Mouse (Mus musculus): Measurements from ENCODE around the gene Olfml2b. TPM values are rescaled to one million over a fixed set of nuclear protein-coding genes. Genes with fewer than 3 reads are reported as not detected.

Gene Olfml2b
- polyA plus RNA-seq, 1 experiment: 15.0 TPM

DNA sequence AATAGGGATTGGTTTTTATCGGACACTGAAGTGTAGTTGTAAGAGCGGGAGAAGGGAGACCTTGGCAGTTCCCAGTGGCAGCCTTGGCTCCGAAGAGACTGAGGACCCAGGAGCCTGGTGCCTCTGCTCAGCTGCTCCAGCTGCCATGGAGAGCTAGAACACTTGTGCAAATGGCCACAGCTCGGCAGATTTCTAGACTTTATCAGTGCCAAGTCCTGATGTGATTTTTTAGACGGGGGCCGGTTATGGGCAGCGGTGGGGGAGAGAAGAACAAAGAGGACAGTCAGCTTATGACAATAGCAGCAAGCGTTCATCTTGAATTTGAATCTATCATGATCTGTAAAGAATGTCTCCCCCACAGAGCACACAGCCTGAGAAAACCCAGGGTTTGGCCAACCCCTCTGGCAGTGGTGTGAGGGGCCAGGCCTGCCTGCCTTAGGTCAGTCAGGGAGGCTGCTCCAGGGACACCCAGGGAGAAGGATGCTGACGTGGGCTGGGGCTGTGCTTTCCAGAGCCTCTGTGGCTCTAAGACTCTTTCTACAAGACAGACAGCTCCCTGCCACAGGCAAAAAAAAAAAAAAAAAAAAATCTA, 29.9 kb downstream of the Olfml2b start:
- no peak overlapping the region for H3K4me3 ChIP-seq (ENCODE audit: insufficient read depth, poor library complexity, severe bottlenecking)
- no peaks in the 10 kb centered on the region for H3K27me3 ChIP-seq (ENCODE audit: control insufficient read depth, insufficient read depth, insufficient read length)
- H3K79me2 ChIP-seq (ENCODE audit: control insufficient read depth, insufficient read depth): no peaks in the 10 kb centered on the region
- H3ac ChIP-seq (ENCODE audit: control insufficient read depth, insufficient read length, low read depth): no peak overlapping the region
- peaks cover 7% of the 10 kb centered on the region for H3K36me3 ChIP-seq (ENCODE audit: control insufficient read depth, insufficient read depth)
- TF ChIP-seq MAX (IDR thresholded peaks at IDR 0.05) (no peak), USF1 (IDR thresholded peaks at IDR 0.05; ENCODE audit: low read depth) (no peak), MYOG (IDR thresholded peaks at IDR 0.05; ENCODE audit: control insufficient read depth, extremely low read depth, insufficient read length) (no peak), FOSL1 (IDR thresholded peaks at IDR 0.05; ENCODE audit: insufficient read depth, low read length, poor library complexity, severe bottlenecking) (no peak), CTCF (IDR thresholded peaks at IDR 0.05; ENCODE audit: control insufficient read depth, insufficient read depth, insufficient read length) (no peak), MYOD1 (IDR thresholded peaks at IDR 0.05; ENCODE audit: control insufficient read depth, insufficient read length, low read depth) (no peak), CEBPB (IDR thresholded peaks at IDR 0.05; ENCODE audit: low read depth) (no peak)
- H3K79me3 ChIP-seq (ENCODE audit: low read depth): no peaks in the 10 kb centered on the region

DNA sequence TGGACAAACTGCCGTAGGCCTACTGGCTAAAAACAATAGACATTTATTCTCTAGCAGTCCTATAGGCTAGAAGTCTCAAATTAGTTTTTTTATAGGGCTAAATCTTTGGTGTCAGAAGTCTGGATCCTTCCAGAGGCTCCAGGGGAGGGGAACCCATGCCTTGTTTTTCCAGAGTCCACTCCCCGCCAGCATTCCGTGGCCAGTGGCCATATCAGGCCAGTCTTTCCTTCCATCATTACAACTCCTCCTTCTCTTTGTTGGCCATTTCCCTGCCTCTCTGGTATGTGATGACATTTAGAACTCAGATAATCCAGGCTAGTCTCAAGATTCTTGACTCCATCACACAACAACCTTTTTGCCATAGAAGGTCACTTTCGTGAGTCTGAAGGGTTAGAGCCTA, 33.3 kb downstream of the Olfml2b start:
- Histone ChIP-seq H3ac (ENCODE audit: control insufficient read depth, insufficient read length, low read depth) (no peak overlapping the region), H3K79me2 (ENCODE audit: control insufficient read depth, insufficient read depth) (no peaks in the 10 kb centered on the region), H3K4me3 (ENCODE audit: insufficient read depth, poor library complexity, severe bottlenecking) (no peak overlapping the region), H3K36me3 (ENCODE audit: control insufficient read depth, insufficient read depth) (no peaks in the 10 kb centered on the region), H3K27me3 (ENCODE audit: control insufficient read depth, insufficient read depth, insufficient read length) (no peaks in the 10 kb centered on the region), H3K79me3 (ENCODE audit: low read depth) (no peaks in the 10 kb centered on the region)
- TF ChIP-seq MYOG (IDR thresholded peaks at IDR 0.05; ENCODE audit: control insufficient read depth, extremely low read depth, insufficient read length): no peak
- TF ChIP-seq MYOD1 (IDR thresholded peaks at IDR 0.05; ENCODE audit: control insufficient read depth, insufficient read length, low read depth): no peak
- no peak for TF ChIP-seq MAX (IDR thresholded peaks at IDR 0.05)
- TF ChIP-seq USF1 (IDR thresholded peaks at IDR 0.05; ENCODE audit: low read depth): no peak

DNA sequence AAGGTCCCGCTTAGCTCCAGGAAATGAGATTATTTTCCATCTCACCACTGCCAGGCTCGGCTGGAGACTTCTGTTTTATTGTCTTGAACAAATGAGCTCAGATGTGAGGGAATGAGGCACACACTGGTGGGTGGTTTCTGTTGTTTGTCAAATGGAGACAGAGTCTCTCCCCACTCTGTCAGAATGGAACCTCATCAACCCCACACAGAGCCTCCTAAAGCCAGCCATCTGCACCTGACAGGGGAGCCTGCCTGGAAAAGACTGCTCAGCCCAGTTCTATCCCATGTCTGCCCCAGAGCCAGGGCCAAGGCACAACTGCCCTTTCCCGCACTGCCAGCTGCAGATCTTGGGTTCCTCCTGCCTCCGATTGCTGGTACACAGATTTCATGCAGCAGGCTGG, 34.5 kb downstream of the Olfml2b start:
- Histone ChIP-seq H3K4me3 (ENCODE audit: insufficient read depth, poor library complexity, severe bottlenecking) (no peak overlapping the region), H3K27me3 (ENCODE audit: control insufficient read depth, insufficient read depth, insufficient read length) (no peaks in the 10 kb centered on the region), H3K36me3 (ENCODE audit: control insufficient read depth, insufficient read depth) (no peaks in the 10 kb centered on the region), H3K79me3 (ENCODE audit: low read depth) (no peaks in the 10 kb centered on the region), H3ac (ENCODE audit: control insufficient read depth, insufficient read length, low read depth) (no peak overlapping the region), H3K79me2 (ENCODE audit: control insufficient read depth, insufficient read depth) (no peaks in the 10 kb centered on the region)
- TF ChIP-seq USF1 (IDR thresholded peaks at IDR 0.05; ENCODE audit: low read depth) (no peak), MAX (IDR thresholded peaks at IDR 0.05) (no peak)

DNA sequence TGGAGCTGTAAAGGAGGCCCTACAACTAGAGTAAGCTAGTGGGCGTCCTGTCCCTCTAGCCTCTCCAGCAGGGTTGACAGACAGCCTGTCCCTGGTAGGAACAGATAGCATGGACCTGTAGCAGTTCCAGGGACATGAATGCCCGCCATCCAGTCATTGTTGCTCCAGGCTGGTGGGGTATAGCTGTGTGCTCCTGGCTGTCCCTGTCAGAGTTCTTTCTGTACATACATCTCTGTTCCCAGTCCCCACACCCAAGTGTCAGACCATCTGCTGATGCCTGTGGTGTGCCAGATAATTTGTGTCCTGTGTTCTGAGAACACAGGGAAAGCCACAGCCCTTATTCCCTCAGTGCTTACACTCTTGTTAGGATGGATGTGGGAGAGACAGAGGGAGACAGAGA, 35.3 kb downstream of the Olfml2b start:
- no peaks in the 10 kb centered on the region for H3K27me3 ChIP-seq (ENCODE audit: control insufficient read depth, insufficient read depth, insufficient read length)
- H3K4me3 ChIP-seq (ENCODE audit: insufficient read depth, poor library complexity, severe bottlenecking): no peak overlapping the region
- no peaks in the 10 kb centered on the region for H3K36me3 ChIP-seq (ENCODE audit: control insufficient read depth, insufficient read depth)
- no peak for TF ChIP-seq MYOD1 (IDR thresholded peaks at IDR 0.05; ENCODE audit: control insufficient read depth, insufficient read length, low read depth)
- no peak for TF ChIP-seq MYOG (IDR thresholded peaks at IDR 0.05; ENCODE audit: control insufficient read depth, extremely low read depth, insufficient read length)
- TF ChIP-seq USF1 (IDR thresholded peaks at IDR 0.05; ENCODE audit: low read depth): no peak
- no peak for TF ChIP-seq MAX (IDR thresholded peaks at IDR 0.05)
- no peak for TF ChIP-seq FOSL1 (IDR thresholded peaks at IDR 0.05; ENCODE audit: insufficient read depth, low read length, poor library complexity, severe bottlenecking)
- no peak for TF ChIP-seq CTCF (IDR thresholded peaks at IDR 0.05; ENCODE audit: control insufficient read depth, insufficient read depth, insufficient read length)
- no peak for TF ChIP-seq CEBPB (IDR thresholded peaks at IDR 0.05; ENCODE audit: low read depth)
- H3ac ChIP-seq (ENCODE audit: control insufficient read depth, insufficient read length, low read depth): no peak overlapping the region
- no peaks in the 10 kb centered on the region for H3K79me3 ChIP-seq (ENCODE audit: low read depth)
- H3K79me2 ChIP-seq (ENCODE audit: control insufficient read depth, insufficient read depth): no peaks in the 10 kb centered on the region

DNA sequence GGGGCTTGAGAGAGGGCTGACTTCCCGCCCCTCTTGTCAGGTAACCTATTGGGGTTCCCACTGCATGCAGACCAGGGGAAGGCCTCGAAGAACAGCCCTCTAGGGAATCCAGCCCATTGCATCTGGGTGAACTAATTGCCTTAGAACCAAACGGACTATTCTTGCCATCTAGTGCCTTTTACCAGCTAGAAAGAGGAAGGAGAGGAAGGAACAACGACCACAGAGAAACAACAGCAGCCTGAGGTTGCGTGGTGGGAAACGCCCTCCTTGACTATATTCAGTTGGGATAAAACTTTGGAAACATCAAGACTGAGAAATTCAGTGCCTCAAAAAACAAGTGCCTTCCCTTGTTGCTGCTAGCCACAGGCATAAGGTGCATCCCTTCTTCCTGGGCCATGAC, 39.5 kb downstream of the Olfml2b start:
- TF ChIP-seq MYOD1 (IDR thresholded peaks at IDR 0.05; ENCODE audit: control insufficient read depth, insufficient read length, low read depth) (no peak), CEBPB (IDR thresholded peaks at IDR 0.05; ENCODE audit: low read depth) (no peak), USF1 (IDR thresholded peaks at IDR 0.05; ENCODE audit: low read depth) (no peak), MAX (IDR thresholded peaks at IDR 0.05) (no peak), MYOG (IDR thresholded peaks at IDR 0.05; ENCODE audit: control insufficient read depth, extremely low read depth, insufficient read length) (no peak), FOSL1 (IDR thresholded peaks at IDR 0.05; ENCODE audit: insufficient read depth, low read length, poor library complexity, severe bottlenecking) (no peak), CTCF (IDR thresholded peaks at IDR 0.05; ENCODE audit: control insufficient read depth, insufficient read depth, insufficient read length) (no peak)
- Histone ChIP-seq H3K79me3 (ENCODE audit: low read depth) (no peaks in the 10 kb centered on the region), H3K4me3 (ENCODE audit: insufficient read depth, poor library complexity, severe bottlenecking) (no peak overlapping the region), H3K36me3 (ENCODE audit: control insufficient read depth, insufficient read depth) (no peaks in the 10 kb centered on the region), H3K27me3 (ENCODE audit: control insufficient read depth, insufficient read depth, insufficient read length) (no peaks in the 10 kb centered on the region), H3K79me2 (ENCODE audit: control insufficient read depth, insufficient read depth) (no peaks in the 10 kb centered on the region), H3ac (ENCODE audit: control insufficient read depth, insufficient read length, low read depth) (no peak overlapping the region)

DNA sequence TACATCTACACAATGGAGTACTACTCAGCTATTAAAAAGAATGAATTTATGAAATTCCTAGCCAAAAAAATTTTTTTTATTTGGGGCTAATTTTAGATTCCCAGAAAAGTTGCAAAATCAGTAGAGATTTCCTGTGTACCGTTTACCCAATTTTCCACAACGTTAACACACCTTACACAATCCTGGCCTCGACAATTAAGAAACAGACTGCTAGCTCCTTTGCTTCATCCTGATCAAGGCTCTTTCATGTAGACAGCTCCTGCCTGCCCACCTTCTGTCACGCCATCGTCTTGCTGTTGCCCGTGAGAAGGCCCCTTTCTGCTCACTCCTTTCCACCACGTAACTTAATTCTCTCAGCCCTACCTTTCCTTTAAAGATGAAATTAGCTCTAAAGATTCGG, 45.4 kb downstream of the Olfml2b start:
- no peak for TF ChIP-seq CEBPB (IDR thresholded peaks at IDR 0.05; ENCODE audit: low read depth)
- no peak for TF ChIP-seq MAX (IDR thresholded peaks at IDR 0.05)
- TF ChIP-seq FOSL1 (IDR thresholded peaks at IDR 0.05; ENCODE audit: insufficient read depth, low read length, poor library complexity, severe bottlenecking): no peak
- no peak for TF ChIP-seq USF1 (IDR thresholded peaks at IDR 0.05; ENCODE audit: low read depth)
- no peak for TF ChIP-seq CTCF (IDR thresholded peaks at IDR 0.05; ENCODE audit: control insufficient read depth, insufficient read depth, insufficient read length)
- no peak for TF ChIP-seq MYOG (IDR thresholded peaks at IDR 0.05; ENCODE audit: control insufficient read depth, extremely low read depth, insufficient read length)
- no peak for TF ChIP-seq MYOD1 (IDR thresholded peaks at IDR 0.05; ENCODE audit: control insufficient read depth, insufficient read length, low read depth)
- Histone ChIP-seq H3K27me3 (ENCODE audit: control insufficient read depth, insufficient read depth, insufficient read length) (no peaks in the 10 kb centered on the region), H3K79me2 (ENCODE audit: control insufficient read depth, insufficient read depth) (no peaks in the 10 kb centered on the region), H3K36me3 (ENCODE audit: control insufficient read depth, insufficient read depth) (no peaks in the 10 kb centered on the region), H3K79me3 (ENCODE audit: low read depth) (no peaks in the 10 kb centered on the region), H3K4me3 (ENCODE audit: insufficient read depth, poor library complexity, severe bottlenecking) (no peak overlapping the region), H3ac (ENCODE audit: control insufficient read depth, insufficient read length, low read depth) (no peak overlapping the region)
